Mouse (Mus musculus) neural tube, embryonic 11.5 days (tissue): ENCODE data around the gene Pde4a. TPM values are rescaled to one million over a fixed set of nuclear protein-coding genes. Genes with fewer than 3 reads are reported as not detected.
"Not testable (repeated sequence)": the region's sequence is repeated elsewhere in the genome, so short reads cannot be mapped to it uniquely, and the experiment has no call there.

Experiments
- ATAC-seq: fragments of 200-750 bp; cut with Nextera tagmentation; 2 replicates; pipeline ENCODE4 v1.8.0; 2017; ENCODE audit warnings: moderate number of reproducible peaks, mild to moderate bottlenecking, moderate TSS enrichment, moderate library complexity; ENCODE audit not compliant: insufficient read depth, low FRiP score, low TSS enrichment
- DNase-seq: peaks from one replicate; pipeline ENCODE4 v3.0.0-alpha.2; 2015; ENCODE audit warnings: low spot score
- H3K27ac ChIP-seq: fragments of 300-500 bp; sonication (generic); 2 replicates; pipeline ENCODE4 v1.5.1; 2014; ENCODE audit warnings: low read depth, mild to moderate bottlenecking, low read length
- H3K27me3 ChIP-seq: fragments of 300-500 bp; sonication (generic); 2 replicates; pipeline ENCODE4 v1.6.1; 2014; ENCODE audit warnings: mild to moderate bottlenecking, low read length, mixed read lengths; ENCODE audit not compliant: control insufficient read depth, insufficient read depth
- H3K36me3 ChIP-seq: fragments of 300-500 bp; sonication (generic); 2 replicates; pipeline ENCODE4 v1.6.1; 2014; ENCODE audit warnings: mild to moderate bottlenecking, low read length, moderate library complexity, mixed read lengths; ENCODE audit not compliant: control insufficient read depth, insufficient read depth
- H3K4me1 ChIP-seq: fragments of 300-500 bp; sonication (generic); 2 replicates; pipeline ENCODE4 v1.6.1; 2014; ENCODE audit warnings: low read length, mixed read lengths; ENCODE audit not compliant: control insufficient read depth, insufficient read depth
- H3K4me2 ChIP-seq: fragments of 300-500 bp; sonication (generic); 2 replicates; pipeline ENCODE4 v1.6.1; 2014; ENCODE audit warnings: low read depth, mild to moderate bottlenecking, moderate library complexity
- H3K4me3 ChIP-seq: fragments of 300-500 bp; sonication (generic); 2 replicates; pipeline ENCODE4 v1.5.1; 2014; ENCODE audit warnings: low read depth, low read length
- H3K9ac ChIP-seq: fragments of 300-500 bp; sonication (generic); 2 replicates; pipeline ENCODE4 v1.6.1; 2014; ENCODE audit warnings: mild to moderate bottlenecking, low read length
- H3K9me3 ChIP-seq: fragments of 300-500 bp; sonication (generic); 2 replicates; pipeline ENCODE4 v1.6.1; 2016; ENCODE audit warnings: low read length; ENCODE audit not compliant: control insufficient read depth
- WGBS: fragments of 180-500 bp; shearing (Covaris S2); extraction: QIAGEN DNeasy Blood & Tissue Kit; methylation state at CpG from one replicate; pipeline ENCODE4 v1.1.7; 2014; 5-methylcytosine and 5-hydroxymethylcytosine counted together
- polyA plus RNA-seq: library from polyadenylated mRNA; unstranded; fragments of >200 nt; fragmentation: Nextera tagmentation; extraction: Ambion mirVana; gene quantifications from 2 replicates; pipeline ENCODE4 v1.2.1, GENCODE M21; 2014

Gene Pde4a
- polyA plus RNA-seq, 1 experiment from 2014 or later = 7.5 TPM

- ATAC-seq = no peak
Measured at GRCm38 (mm10) chr9:21183905-21184413, 18.4 kb downstream of the Pde4a start.

GRCm38 (mm10) chr9:21184733-21185132 is 19.2 kb downstream of the Pde4a start:
- Histone ChIP-seq H3K4me1 (no peaks in the 10 kb centered on the region), H3K4me2 (no peak overlapping the region), H3K27me3 (peaks cover 20% of the 10 kb centered on the region), H3K9ac (no peak overlapping the region), H3K9me3 (no peaks in the 10 kb centered on the region), H3K4me3 (no peak overlapping the region), H3K27ac (no peak overlapping the region), H3K36me3 (no peaks in the 10 kb centered on the region)
- no peak for DNase-seq
- ATAC-seq = no peak
- 60% methylated on average over 2 of the region's 2 CpGs for WGBS

More at GRCm38 (mm10) chr9:21183905-21184413, 18.4 kb downstream of the Pde4a start:
- peaks cover 20% of the 10 kb centered on the region for H3K27me3 ChIP-seq
- H3K4me2 ChIP-seq = peak overlapping the region; percentile 15; the same call in 1 of the 2 replicates
- H3K9ac ChIP-seq = no peak overlapping the region
- no peaks in the 10 kb centered on the region for H3K9me3 ChIP-seq
- DNase-seq = no peak
- 0 out of 2 replicates have a peak overlapping the region, but pooled peaks have one; percentile 10 for H3K4me3 ChIP-seq
- no peaks in the 10 kb centered on the region for H3K36me3 ChIP-seq
- H3K4me1 ChIP-seq = no peaks in the 10 kb centered on the region
- WGBS = 8% methylated on average over 34 of the region's 34 CpGs
- H3K27ac ChIP-seq = no peak overlapping the region

DNA sequence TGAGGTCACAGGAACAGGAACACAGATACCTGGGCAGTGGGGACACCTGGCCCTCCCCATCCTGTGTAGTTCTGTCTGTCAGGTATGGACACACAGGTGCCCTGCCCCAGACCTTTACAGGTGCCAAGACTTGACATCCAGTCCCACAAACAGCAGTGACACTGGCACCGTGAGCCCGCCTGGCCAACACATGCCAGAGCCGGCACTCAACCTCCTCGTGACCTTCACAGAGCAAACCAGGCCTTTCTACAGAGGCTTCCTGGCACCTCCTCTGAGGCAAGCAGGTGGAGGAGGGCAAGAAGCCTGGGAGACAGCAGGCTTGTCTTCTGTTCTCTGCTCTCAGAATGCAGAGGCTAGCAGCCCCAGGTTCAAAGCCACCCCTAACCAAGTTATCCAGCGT is 19.9 kb downstream of the Pde4a start:
- 85% methylated on average over 5 of the region's 5 CpGs for WGBS
- DNase-seq (no peak), ATAC-seq (no peak)
- Histone ChIP-seq H3K27me3 (peaks cover 20% of the 10 kb centered on the region), H3K9ac (no peak overlapping the region), H3K4me1 (no peaks in the 10 kb centered on the region), H3K27ac (no peak overlapping the region), H3K4me3 (no peak overlapping the region), H3K9me3 (no peaks in the 10 kb centered on the region), H3K36me3 (no peaks in the 10 kb centered on the region), H3K4me2 (no peak overlapping the region)

DNA sequence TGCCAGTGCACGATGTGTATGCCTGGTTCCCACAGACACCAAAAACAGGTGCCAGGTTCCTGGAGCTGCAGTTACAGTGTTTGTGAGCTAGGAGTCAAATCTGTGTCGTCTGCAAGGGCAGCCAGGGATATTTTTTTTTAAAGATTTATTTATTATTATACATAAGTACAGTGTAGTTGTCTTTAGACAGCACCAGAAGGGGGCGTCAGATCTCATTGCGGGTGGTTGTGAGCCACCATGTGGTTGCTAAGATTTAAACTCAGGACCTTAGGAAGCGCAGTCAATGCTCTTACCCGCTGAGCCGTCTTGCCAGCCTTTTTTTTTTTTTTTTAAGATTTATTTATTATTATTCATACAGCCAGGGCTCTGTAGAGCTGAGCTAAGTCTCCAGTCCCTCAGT is 24.4 kb downstream of the Pde4a start:
- 42% methylated on average over 7 of the region's 7 CpGs for WGBS
- DNase-seq (no peak), ATAC-seq (no peak)

GRCm38 (mm10) chr9:21190670-21191069 is 25.2 kb downstream of the Pde4a start:
- 67% methylated on average over 3 of the region's 3 CpGs for WGBS

More for the DNA sequence above, 24.4 kb downstream of the Pde4a start:
- Histone ChIP-seq H3K27me3 (peaks cover under 1% of the 10 kb centered on the region; the same call in 1 of the 2 replicates), H3K4me2 (no peak overlapping the region), H3K36me3 (no peaks in the 10 kb centered on the region), H3K4me1 (no peaks in the 10 kb centered on the region), H3K27ac (no peak overlapping the region), H3K4me3 (no peak overlapping the region), H3K9me3 (no peaks in the 10 kb centered on the region), H3K9ac (no peak overlapping the region)

GRCm38 (mm10) chr9:21193786-21194185 is 28.3 kb downstream of the Pde4a start:
- Histone ChIP-seq H3K27ac (no peak overlapping the region), H3K4me1 (peaks cover 15% of the 10 kb centered on the region), H3K4me2 (no peak overlapping the region), H3K36me3 (no peaks in the 10 kb centered on the region), H3K27me3 (no peaks in the 10 kb centered on the region), H3K9me3 (no peaks in the 10 kb centered on the region), H3K4me3 (no peak overlapping the region), H3K9ac (no peak overlapping the region)
- 86% methylated on average over 3 of the region's 3 CpGs for WGBS
- no peak for DNase-seq
- ATAC-seq = no peak

More at GRCm38 (mm10) chr9:21190670-21191069, 25.2 kb downstream of the Pde4a start:
- no peak overlapping the region for H3K4me3 ChIP-seq
- H3K27ac ChIP-seq = no peak overlapping the region
- ATAC-seq = no peak
- H3K9ac ChIP-seq = no peak overlapping the region
- no peak overlapping the region for H3K4me2 ChIP-seq
- H3K36me3 ChIP-seq = no peaks in the 10 kb centered on the region
- H3K27me3 ChIP-seq = no peaks in the 10 kb centered on the region
- no peak for DNase-seq
- no peaks in the 10 kb centered on the region for H3K9me3 ChIP-seq
- H3K4me1 ChIP-seq = no peaks in the 10 kb centered on the region

GRCm38 (mm10) chr9:21194787-21195493 is 29.4 kb downstream of the Pde4a start:
- no peaks in the 10 kb centered on the region for H3K9me3 ChIP-seq
- no peak for DNase-seq
- no peaks in the 10 kb centered on the region for H3K36me3 ChIP-seq
- H3K9ac ChIP-seq = no peak overlapping the region
- ATAC-seq = no peak
- no peak overlapping the region for H3K27ac ChIP-seq
- no peak overlapping the region for H3K4me2 ChIP-seq
- no peaks in the 10 kb centered on the region for H3K27me3 ChIP-seq
- H3K4me3 ChIP-seq = no peak overlapping the region
- 86% methylated on average over 4 of the region's 4 CpGs for WGBS
- peaks cover 15% of the 10 kb centered on the region for H3K4me1 ChIP-seq

- peaks cover 15% of the 10 kb centered on the region for H3K4me1 ChIP-seq
- WGBS = 63% methylated on average over 7 of the region's 7 CpGs
- not testable (repeated sequence) for H3K9ac ChIP-seq, H3K4me2 ChIP-seq, ATAC-seq, H3K4me3 ChIP-seq, H3K9me3 ChIP-seq, DNase-seq, H3K27me3 ChIP-seq, H3K36me3 ChIP-seq, H3K27ac ChIP-seq
Measured at GRCm38 (mm10) chr9:21195736-21196505, 30.4 kb downstream of the Pde4a start.
